Mouse (Mus musculus) layer of hippocampus, adult 8-10 months (tissue): ENCODE data around the gene Foxo6. TPM values are rescaled to one million over a fixed set of nuclear protein-coding genes. Genes with fewer than 3 reads are reported as not detected.

Source experiments
- DNase-seq, 2 experiments: peaks; one replicate each; pipeline ENCODE4 v3.0.0; 2022; ENCODE audit warnings: low spot score in 2 of 2
- total RNA-seq, 4 experiments: library from RNA; stranded (reverse); gene quantifications; 2 replicates each; pipeline ENCODE4 v1.2.4; 2022

Gene Foxo6
- total RNA-seq, 4 experiments from 2014 or later = 26.3 to 35.6 (median 28.9) TPM

GRCm38 (mm10) chr4:120284187-120284586 is 3.0 kb downstream of the Foxo6 start:
- peak in 1 of 2 experiments; percentile 16 for DNase-seq

- DNase-seq = peak; percentile 69 to 74
Measured at GRCm38 (mm10) chr4:120283141-120283540, 4.0 kb downstream of the Foxo6 start.

DNA sequence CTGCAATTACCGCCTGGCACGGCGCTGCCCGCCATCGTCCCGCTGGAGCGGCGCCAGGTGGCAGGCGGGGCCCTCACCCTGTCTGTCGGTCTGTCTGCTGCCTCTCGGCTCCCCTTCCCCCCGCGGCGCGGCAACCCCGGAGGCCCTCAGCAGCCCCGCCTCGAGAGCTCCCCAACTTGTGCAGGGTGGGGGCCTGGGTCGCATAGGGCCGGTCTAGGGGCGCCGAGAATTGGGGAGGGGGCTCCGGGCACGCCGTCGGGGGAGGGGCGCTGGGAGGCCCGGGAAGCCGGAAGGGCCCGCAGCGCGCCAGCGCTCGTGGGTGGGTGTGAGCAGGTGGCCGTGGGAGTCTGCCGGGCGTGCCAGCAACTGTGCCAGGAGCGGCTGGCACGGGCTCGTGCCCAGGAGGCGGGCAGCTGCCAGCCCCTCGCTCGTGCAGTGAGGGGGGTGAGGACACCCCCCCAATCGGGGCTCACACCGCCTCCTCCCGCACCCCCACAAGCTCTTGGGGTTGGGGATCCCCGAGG is 4.5 kb downstream of the Foxo6 start:
- peak; percentile 66 to 83 for DNase-seq

DNA sequence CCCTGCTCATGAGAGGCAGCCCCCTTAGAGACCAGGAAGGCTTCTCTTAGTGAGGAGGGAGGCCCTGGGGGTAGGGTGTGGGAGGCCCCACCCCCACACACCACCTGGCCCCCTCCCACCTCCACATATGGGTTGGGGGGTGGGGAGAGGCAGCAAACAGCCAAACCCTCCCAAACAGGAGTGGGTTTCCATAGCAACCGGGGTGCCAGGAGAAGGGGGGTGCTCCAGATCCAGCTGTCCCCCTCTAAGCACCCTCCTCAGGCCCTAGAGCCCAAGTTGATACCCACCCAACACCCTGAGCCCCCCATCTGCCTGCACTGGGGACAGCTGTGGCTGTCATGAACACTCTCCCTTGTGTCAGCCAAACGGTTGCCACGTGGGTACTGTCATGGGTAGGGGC is 6.1 kb downstream of the Foxo6 start:
- DNase-seq = peak in 1 of 2 experiments; percentile 54

DNA sequence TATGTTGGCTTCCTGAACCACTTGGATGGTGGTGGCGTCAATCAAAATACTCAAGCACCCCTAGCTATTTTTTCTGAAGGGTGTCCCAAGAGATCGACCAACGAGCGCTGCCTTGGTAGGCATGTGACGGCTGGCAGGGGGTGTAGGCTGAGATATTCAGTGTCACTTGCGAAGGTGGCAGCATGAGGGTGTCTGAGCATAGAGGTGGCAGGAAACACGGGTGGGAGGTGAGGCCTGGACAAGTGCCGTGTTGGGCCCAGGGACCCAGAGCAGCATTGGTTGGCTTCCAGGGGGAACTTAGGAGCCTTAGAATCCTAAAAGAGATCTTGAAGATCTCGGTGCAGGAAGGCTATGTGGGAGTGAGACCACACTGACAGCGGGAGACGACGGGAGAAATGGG is 6.7 kb downstream of the Foxo6 start:
- peak in 1 of 2 experiments; percentile 25 for DNase-seq

GRCm38 (mm10) chr4:120277255-120277928 is 9.8 kb downstream of the Foxo6 start:
- DNase-seq = no peak

DNA sequence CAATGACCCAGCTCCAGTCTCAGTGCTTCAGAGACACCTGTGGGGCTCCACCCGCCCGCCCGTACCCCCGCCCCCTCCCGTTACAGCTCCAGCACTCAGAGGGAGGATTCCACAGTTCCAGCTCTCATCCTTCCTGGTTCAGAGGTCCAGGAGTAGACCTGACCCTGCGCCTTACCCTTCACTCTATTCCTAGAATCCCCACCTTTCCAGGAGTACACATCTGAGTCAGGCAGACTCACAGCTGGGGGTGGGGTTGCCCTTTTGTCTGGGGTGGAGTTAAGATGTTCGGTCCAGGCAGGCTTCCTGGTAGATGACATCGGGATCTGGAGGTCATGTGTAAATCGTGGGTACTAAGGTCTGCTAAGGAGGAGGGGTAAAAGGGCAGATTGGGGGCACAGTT is 11.7 kb downstream of the Foxo6 start:
- no peak for DNase-seq

DNA sequence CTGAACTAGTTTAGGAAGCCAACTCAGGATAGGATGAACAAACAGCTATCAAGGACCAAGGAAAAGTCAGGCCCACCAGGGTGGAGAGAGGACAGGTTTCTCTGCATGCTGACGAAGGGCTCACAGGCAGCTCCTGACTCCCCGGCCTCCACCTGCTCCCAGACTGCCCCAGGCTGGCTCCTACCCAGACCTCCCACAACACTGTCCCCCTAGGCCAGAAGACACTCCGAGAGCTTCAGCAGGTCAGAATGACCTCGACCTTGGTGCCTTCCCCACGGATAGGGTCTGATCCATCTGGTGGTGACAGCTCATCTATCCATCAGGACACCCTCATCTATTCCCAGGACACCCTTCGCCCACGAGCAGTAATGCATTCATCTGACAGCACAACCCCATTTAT is 13.6 kb downstream of the Foxo6 start:
- no peak for DNase-seq

DNA sequence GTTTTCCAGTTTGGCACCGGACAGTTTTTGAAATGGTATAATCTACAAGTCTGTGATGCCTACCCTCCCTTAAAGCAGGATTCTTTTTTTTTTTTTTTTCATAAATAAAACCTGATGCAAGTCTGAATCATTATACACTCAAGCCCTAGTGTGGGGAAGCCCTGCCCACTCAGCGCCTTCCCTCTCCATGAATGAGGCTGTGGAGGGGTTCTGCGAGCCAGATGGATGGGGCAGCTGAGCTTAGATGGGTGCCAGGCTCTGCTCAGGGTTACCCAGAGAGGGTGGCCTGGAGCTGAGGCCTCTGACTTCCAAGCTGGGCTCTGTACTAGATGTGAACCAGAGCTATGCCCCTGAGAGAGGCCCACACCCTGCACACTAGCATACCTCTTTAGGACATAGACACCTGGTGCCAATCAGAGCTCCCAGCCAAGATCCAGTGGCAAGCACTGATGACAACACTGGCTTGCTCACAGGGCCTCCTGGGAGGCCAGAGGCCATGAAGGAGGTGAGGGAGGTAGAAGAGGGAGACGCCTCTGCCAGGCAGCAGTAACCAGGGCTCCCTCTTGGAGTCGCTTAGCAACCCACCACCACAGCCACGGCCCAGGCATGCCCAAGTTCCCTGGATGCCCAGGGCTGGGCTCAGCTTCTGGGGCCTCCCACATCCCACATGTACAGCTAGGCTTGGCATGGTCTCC is 15.1 kb downstream of the Foxo6 start:
- DNase-seq = no peak

DNA sequence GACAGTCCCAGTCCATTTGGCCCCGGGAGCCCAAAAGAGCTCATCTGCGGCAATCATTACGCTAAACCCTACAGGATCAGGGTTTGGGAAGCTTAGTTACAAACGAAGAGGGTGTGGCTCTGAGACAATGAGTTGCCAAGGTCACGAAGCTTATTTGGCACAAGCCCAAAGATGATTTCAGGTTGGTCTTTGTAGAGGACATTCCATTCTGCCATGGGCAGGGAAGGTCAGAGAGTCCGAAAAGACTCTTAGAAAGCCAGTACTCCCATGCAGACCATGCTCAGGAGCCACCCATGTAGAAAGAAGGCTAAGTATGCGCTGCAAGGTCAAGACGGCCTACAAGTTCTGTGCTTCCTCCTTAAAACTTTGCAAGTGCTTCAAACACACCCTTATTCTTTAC is 15.9 kb downstream of the Foxo6 start:
- DNase-seq = no peak

- no peak for DNase-seq
Measured at GRCm38 (mm10) chr4:120270937-120271199, 16.3 kb downstream of the Foxo6 start.

- no peak for DNase-seq
Measured at GRCm38 (mm10) chr4:120270148-120270936, 16.8 kb downstream of the Foxo6 start.

DNA sequence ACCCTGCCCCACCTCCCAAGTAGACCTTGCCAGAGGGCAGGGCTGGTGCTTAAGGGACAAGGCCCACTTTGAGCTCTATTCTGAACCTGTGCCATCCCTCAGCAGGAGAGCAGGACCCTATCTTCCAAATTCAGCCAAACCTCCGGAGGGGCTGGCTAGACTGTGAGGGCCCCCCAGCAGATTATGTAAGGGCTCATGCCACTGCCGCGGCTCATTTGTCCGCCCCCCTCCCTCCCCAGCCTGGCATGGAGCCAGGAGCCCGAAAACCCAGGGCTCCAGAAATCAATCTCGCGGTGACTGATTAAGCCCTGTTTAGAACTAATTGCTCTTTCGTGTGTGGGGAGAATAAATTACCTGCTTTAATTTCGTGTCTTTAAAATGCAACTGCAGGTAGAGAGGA is 17.7 kb downstream of the Foxo6 start:
- DNase-seq = no peak

GRCm38 (mm10) chr4:120268214-120269061 is 18.7 kb downstream of the Foxo6 start:
- DNase-seq = no peak

- DNase-seq = no peak
Measured at GRCm38 (mm10) chr4:120267683-120268082, 19.5 kb downstream of the Foxo6 start.

- no peak for DNase-seq
Measured at GRCm38 (mm10) chr4:120267136-120267535, 20.0 kb downstream of the Foxo6 start.

- DNase-seq = no peak
Measured at GRCm38 (mm10) chr4:120264105-120264504, 23.0 kb downstream of the Foxo6 start.

DNA sequence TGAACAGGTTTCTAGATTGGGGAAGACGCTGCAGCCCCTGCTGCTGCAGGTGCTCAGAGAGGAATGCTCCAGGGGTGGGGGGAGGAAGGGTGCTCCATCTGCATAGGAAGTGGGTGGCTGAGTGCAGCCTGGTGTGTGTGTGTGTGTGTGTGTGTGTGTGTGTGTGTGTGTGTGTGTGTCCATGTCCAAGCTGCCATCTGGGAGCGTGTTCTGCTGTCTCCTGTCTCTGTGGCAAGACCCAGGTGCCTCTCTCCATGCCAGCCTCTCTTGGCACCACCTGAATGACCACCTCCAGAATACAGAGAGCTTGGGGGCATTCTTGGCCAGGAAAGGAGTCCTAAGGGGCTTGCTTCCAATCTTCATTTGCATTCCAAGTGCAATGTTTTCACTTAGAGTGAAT is 24.4 kb downstream of the Foxo6 start:
- DNase-seq = no peak

DNA sequence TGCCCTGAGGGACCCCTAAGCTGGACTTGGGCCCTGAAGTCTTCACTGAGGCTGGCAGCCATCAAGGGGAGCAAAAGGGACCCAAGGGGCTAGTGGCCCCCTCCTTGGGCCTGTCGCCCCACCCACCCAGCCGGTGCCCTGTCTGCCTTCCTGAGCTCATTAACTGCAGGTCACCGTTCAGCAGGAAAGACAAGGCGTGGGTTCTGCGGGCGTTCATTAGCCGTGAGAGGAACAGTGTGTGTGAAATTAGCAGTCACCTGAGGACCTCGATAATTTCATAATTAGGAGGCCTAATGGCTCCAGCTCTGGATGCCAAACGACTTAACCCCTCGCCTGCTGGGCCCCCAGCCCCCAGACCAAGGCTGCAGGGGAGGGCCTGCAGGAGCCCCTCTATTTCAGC is 24.9 kb downstream of the Foxo6 start:
- no peak for DNase-seq

- DNase-seq = peak; percentile 67 to 81
Measured at GRCm38 (mm10) chr4:120259356-120260181, 27.6 kb downstream of the Foxo6 start.
